Mouse (Mus musculus): Measurements from ENCODE around the gene Tmem115.

DNA sequence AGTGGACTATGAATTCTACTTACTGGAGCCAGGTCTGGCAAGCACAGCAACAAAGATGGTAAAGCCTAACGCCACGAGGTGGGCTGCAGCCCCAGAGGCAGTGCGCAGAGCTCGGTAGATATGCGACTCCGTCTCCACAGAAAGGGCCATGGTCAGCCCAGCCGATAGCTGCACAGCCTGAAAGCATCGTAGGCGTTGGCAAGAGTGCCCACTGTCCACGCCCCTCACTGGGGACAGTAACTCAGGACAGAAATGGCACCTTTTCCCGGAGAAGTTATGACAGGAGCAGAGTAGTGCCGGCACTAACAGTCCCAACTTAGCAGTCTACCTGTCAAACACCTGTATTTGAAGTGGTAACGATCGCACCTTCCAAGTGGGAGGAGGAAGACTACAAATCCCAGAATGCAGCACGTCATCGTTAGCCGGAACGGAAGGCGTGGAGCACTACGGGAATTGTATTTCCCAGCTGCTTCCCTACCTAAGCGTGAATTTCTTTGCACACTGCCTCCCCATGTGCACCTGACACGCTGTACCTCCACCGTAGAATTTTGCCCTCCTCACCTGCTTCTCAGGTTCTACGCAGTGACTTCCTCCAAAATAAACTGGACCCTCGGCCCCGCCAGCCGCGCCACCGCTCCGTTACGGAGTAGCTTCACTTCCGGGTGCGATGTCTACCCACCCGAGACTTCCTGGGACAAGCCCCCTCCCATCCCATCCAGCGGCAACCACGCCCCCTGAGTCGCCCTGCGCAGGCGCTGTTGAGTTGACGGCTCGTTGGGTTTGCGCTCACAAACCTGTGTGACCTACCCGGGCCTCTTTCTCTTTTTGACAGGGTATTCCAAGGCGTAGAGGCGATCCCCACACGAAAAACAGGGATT, 8.0 kb downstream of the Tmem115 start, which contains the start of the genes Cyb561d2 and Nprl2:
- TF ChIP-seq CTCF (IDR thresholded peaks at IDR 0.05; ENCODE audit: low read depth) (peak; percentile 21; the same call in 1 of the 2 replicates), EP300 (optimal IDR thresholded peaks at IDR 0.05) (no peak)
